Mouse (Mus musculus): ENCODE data around the gene Plk3. TPM values are rescaled to one million over a fixed set of nuclear protein-coding genes. Genes with fewer than 3 reads are reported as not detected.

Gene Plk3
- total and polyA plus RNA-seq, 2 experiments from 2014 or later = 16.9 to 18.2 TPM

DNA sequence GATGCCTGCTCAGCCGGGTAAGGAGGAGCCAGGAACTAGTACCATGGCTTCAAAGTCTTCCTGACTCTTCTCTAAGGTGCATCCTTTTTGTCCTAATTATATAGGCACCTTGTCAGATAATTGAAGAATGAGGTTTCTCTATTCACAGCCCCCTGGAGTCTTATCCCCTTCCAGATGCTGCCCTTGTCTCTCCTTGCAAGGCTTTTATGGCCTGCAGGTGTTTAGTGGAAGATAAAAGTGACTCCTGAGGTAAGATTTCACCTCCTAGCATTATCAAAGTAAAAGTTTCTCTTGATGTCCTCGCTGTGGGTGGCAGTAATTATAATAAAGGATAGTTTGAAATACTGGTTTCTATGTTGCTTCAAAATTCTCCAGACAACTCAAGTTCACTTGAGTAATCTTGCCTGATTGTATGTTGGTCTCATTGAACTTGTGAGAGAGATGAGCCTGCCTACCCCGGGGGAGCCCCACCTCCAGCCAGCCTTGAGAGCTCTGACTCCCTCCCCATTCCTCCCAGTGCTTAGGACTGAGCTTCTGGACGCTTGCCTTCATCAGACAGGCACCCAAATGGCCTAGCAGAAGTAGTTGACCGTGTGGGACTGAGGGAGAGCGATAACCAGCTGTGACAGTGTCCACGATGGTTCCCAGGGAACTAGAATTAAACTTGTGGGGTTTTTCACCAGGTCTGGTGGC lies 45.7 kb downstream of the Plk3 start:
- ATAC-seq = no peak

More for the DNA sequence above, 45.7 kb downstream of the Plk3 start:
- Histone ChIP-seq H3K9ac (no peak overlapping the region), H3K9me3 (ENCODE audit: low read length) (no peaks in the 10 kb centered on the region), H3K4me2 (ENCODE audit: low read depth) (no peak overlapping the region), H3K4me1 (ENCODE audit: insufficient read depth) (no peaks in the 10 kb centered on the region), H3K27ac (ENCODE audit: low read depth, low read length) (no peak overlapping the region), H3K4me3 (ENCODE audit: low read depth, low read length) (no peak overlapping the region), H3K36me3 (ENCODE audit: insufficient read depth) (peaks cover 23% of the 10 kb centered on the region), H3K27me3 (ENCODE audit: insufficient read depth, low read length) (no peaks in the 10 kb centered on the region)
- DNase-seq = no peak
- WGBS = 85% methylated on average over 7 of the region's 7 CpGs
- TF ChIP-seq CTCF (IDR thresholded peaks at IDR 0.05; ENCODE audit: low read depth) = no peak

Small RNAs within 50 kb of the gene (microRNA-seq; reads per million reads assigned to microRNA genes)
- gene Gm22398 = 0 reads per million in 2 experiments

Other genes starting within 250 kb of the Plk3 start
- 33.1 and 33.4 TPM in 2 replicates for gene Urod, start 139.6 kb downstream of the Plk3 start, total RNA-seq (2014; rRNA removed)
- 43.3 and 44.1 TPM in 2 replicates for gene Urod, start 139.6 kb downstream of the Plk3 start, polyA plus RNA-seq (2015; fragmentation: Nextera tagmentation; extraction: Ambion mirVana)
- gene Hectd3, start 138.6 kb downstream of the Plk3 start, total RNA-seq (2014; rRNA removed) = 45.4 and 53.2 TPM in 2 replicates
- 19.6 and 22.9 TPM in 2 replicates for gene Hectd3, start 138.6 kb downstream of the Plk3 start, polyA plus RNA-seq (2015; fragmentation: Nextera tagmentation; extraction: Ambion mirVana)
- gene Eif2b3, start 114.6 kb downstream of the Plk3 start, total RNA-seq (2014; rRNA removed) = 21.8 and 24.7 TPM in 2 replicates
- 54.1 and 59.9 TPM in 2 replicates for gene Eif2b3, start 114.6 kb downstream of the Plk3 start, polyA plus RNA-seq (2015; fragmentation: Nextera tagmentation; extraction: Ambion mirVana)
- 4.0 and 8.6 TPM in 2 replicates for gene Ptch2, start 37.9 kb downstream of the Plk3 start, total RNA-seq (2014; rRNA removed)
- gene Ptch2, start 37.9 kb downstream of the Plk3 start, polyA plus RNA-seq (2015; fragmentation: Nextera tagmentation; extraction: Ambion mirVana) = 0.96 and 1.9 TPM in 2 replicates
- 5.5 and 11.4 TPM in 2 replicates for gene Btbd19, start 8.2 kb downstream of the Plk3 start, total RNA-seq (2014; rRNA removed)
- 4.1 and 6.0 TPM in 2 replicates for gene Btbd19, start 8.2 kb downstream of the Plk3 start, polyA plus RNA-seq (2015; fragmentation: Nextera tagmentation; extraction: Ambion mirVana)
- gene Tctex1d4, start 7.2 kb downstream of the Plk3 start, total RNA-seq (2014; rRNA removed) = 3.1 and 6.2 TPM in 2 replicates
- 1.3 and 1.7 TPM in 2 replicates for gene Tctex1d4, start 7.2 kb downstream of the Plk3 start, polyA plus RNA-seq (2015; fragmentation: Nextera tagmentation; extraction: Ambion mirVana)
- 784 and 1,295 TPM in 2 replicates for gene Rps8, start 22.3 kb upstream of the Plk3 start, total RNA-seq (2014; rRNA removed)
- 481 and 630 TPM in 2 replicates for gene Rps8, start 22.3 kb upstream of the Plk3 start, polyA plus RNA-seq (2015; fragmentation: Nextera tagmentation; extraction: Ambion mirVana)
- 4.2 and 9.1 TPM in 2 replicates for gene Kif2c, start 48.7 kb upstream of the Plk3 start, total RNA-seq (2014; rRNA removed)
- 4.4 and 5.0 TPM in 2 replicates for gene Kif2c, start 48.7 kb upstream of the Plk3 start, polyA plus RNA-seq (2015; fragmentation: Nextera tagmentation; extraction: Ambion mirVana)
- gene Tmem53, start 118.0 kb upstream of the Plk3 start, total RNA-seq (2014; rRNA removed) = 9.8 and 11.6 TPM in 2 replicates
- gene Tmem53, start 118.0 kb upstream of the Plk3 start, polyA plus RNA-seq (2015; fragmentation: Nextera tagmentation; extraction: Ambion mirVana) = 10.5 and 12.4 TPM in 2 replicates
- gene Armh1, start 118.2 kb upstream of the Plk3 start, total RNA-seq (2014; rRNA removed) = 1.5 and 1.8 TPM in 2 replicates
- gene Armh1, start 118.2 kb upstream of the Plk3 start, polyA plus RNA-seq (2015; fragmentation: Nextera tagmentation; extraction: Ambion mirVana) = 2.0 and 2.5 TPM in 2 replicates

Measured in forebrain, postnatal 0 days (tissue).